Mouse (Mus musculus): ENCODE results near the gene Hspbap1. TPM values are rescaled to one million over a fixed set of nuclear protein-coding genes. Genes with fewer than 3 reads are reported as not detected.
A peak's percentile ranks its signal among the peaks of the same experiment; 100 is the strongest.

Gene Hspbap1
- polyA plus RNA-seq, 1 experiment, result 6.3 TPM

DNA sequence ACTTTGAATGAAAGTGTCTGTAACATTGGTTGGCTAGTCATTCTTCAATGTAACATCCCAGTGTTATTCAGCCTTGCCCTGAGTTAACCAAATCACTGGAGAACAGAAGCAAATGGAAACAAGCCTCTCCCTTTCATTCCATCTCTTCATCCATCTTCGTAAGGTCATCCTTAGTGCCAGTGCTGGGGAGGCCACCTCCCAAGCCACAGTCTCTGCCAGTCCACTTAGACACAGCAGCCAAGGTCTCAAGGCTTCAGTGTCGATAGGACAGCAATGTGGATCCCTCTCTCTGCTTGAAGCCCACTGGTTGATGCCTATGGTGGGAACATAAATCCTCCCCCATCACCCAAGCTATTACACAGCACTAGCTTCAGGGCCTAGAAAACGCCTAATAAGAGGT, 62.8 kb downstream of the Hspbap1 start:
- Histone ChIP-seq H3K27me3 (ENCODE audit: control insufficient read depth, insufficient read depth, low read length) (no peaks in the 10 kb centered on the region), H3K36me3 (ENCODE audit: control insufficient read depth, insufficient read depth, low read length) (peaks cover 24% of the 10 kb centered on the region), H3K4me1 (ENCODE audit: control insufficient read depth, insufficient read depth, insufficient read length) (no peaks in the 10 kb centered on the region), H3K27ac (ENCODE audit: insufficient read depth, low read length) (no peak overlapping the region), H3K4me3 (ENCODE audit: extremely low read depth, insufficient read depth, insufficient read length) (no peak overlapping the region)
- DNase-seq (ENCODE audit: low read depth in 1 of 2, low spot score in 2 of 2), result no peak
- WGBS, result 92% methylated on average over 3 of the region's 3 CpGs
- no peak for TF ChIP-seq POLR2A (IDR thresholded peaks at IDR 0.05; ENCODE audit: low read depth, low read length)
- TF ChIP-seq CTCF (IDR thresholded peaks at IDR 0.05; ENCODE audit: extremely low read depth, insufficient read depth, insufficient read length, insufficient replicate concordance), result no peak

GRCm38 (mm10) chr16:35834653-35835052, 64.5 kb downstream of the Hspbap1 start:
- Histone ChIP-seq H3K4me1 (ENCODE audit: control insufficient read depth, insufficient read depth, insufficient read length) (no peaks in the 10 kb centered on the region), H3K36me3 (ENCODE audit: control insufficient read depth, insufficient read depth, low read length) (peaks cover 32% of the 10 kb centered on the region), H3K27ac (ENCODE audit: insufficient read depth, low read length) (no peak overlapping the region), H3K4me3 (ENCODE audit: extremely low read depth, insufficient read depth, insufficient read length) (no peak overlapping the region), H3K27me3 (ENCODE audit: control insufficient read depth, insufficient read depth, low read length) (no peaks in the 10 kb centered on the region)
- TF ChIP-seq CTCF (IDR thresholded peaks at IDR 0.05; ENCODE audit: extremely low read depth, insufficient read depth, insufficient read length, insufficient replicate concordance) (no peak), POLR2A (IDR thresholded peaks at IDR 0.05; ENCODE audit: low read depth, low read length) (no peak)
- WGBS, result 97% methylated on average over 8 of the region's 8 CpGs
- DNase-seq (ENCODE audit: low read depth in 1 of 2, low spot score in 2 of 2), result no peak

- H3K4me3 ChIP-seq (ENCODE audit: extremely low read depth, insufficient read depth, insufficient read length), result no peak overlapping the region
- DNase-seq (ENCODE audit: low read depth in 1 of 2, low spot score in 2 of 2), result peak in 1 of 2 experiments; percentile 18
- TF ChIP-seq POLR2A (IDR thresholded peaks at IDR 0.05; ENCODE audit: low read depth, low read length) (no peak), CTCF (IDR thresholded peaks at IDR 0.05; ENCODE audit: extremely low read depth, insufficient read depth, insufficient read length, insufficient replicate concordance) (0 out of 2 replicates have a peak, but pooled peaks have one; percentile 7)
- H3K27ac ChIP-seq (ENCODE audit: insufficient read depth, low read length), result no peak overlapping the region
- 60% methylated on average over 1 of the region's 1 CpGs for WGBS
- peaks cover 53% of the 10 kb centered on the region for H3K36me3 ChIP-seq (ENCODE audit: control insufficient read depth, insufficient read depth, low read length)
- H3K27me3 ChIP-seq (ENCODE audit: control insufficient read depth, insufficient read depth, low read length), result no peaks in the 10 kb centered on the region
- no peaks in the 10 kb centered on the region for H3K4me1 ChIP-seq (ENCODE audit: control insufficient read depth, insufficient read depth, insufficient read length)
These were observed 69.5 kb downstream of the Hspbap1 start for GRCm38 (mm10) chr16:35839680-35840079.

- DNase-seq (ENCODE audit: low read depth in 1 of 2, low spot score in 2 of 2), result no peak
- no peak for TF ChIP-seq POLR2A (IDR thresholded peaks at IDR 0.05; ENCODE audit: low read depth, low read length)
- no peak for TF ChIP-seq CTCF (IDR thresholded peaks at IDR 0.05; ENCODE audit: extremely low read depth, insufficient read depth, insufficient read length, insufficient replicate concordance)
These were observed 77.0 kb downstream of the Hspbap1 start for GRCm38 (mm10) chr16:35847138-35847537.

DNA sequence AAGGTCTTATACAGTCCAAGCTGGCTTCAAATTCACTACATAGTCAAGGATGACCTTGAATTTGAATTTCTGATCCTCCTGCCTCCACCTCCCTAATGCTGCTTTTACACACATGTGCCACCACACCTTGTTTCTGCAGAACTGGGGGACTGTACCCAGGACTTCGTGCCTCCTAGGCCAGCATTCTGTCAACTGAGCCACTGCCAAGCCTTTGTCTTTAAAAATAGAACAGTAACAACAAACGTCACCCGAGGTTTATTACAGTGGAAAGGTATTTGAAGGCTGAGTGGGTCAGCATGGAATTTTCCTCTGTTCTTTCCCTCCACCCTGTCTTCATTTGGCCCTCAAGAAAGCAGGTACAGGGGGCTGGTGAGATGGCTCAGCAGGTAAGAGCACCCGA, 85.7 kb downstream of the Hspbap1 start:
- no peak for DNase-seq (ENCODE audit: low read depth in 1 of 2, low spot score in 2 of 2)
- 90% methylated on average over 4 of the region's 4 CpGs for WGBS
- H3K4me1 ChIP-seq (ENCODE audit: control insufficient read depth, insufficient read depth, insufficient read length), result no peaks in the 10 kb centered on the region
- no peaks in the 10 kb centered on the region for H3K27me3 ChIP-seq (ENCODE audit: control insufficient read depth, insufficient read depth, low read length)
- H3K4me3 ChIP-seq (ENCODE audit: extremely low read depth, insufficient read depth, insufficient read length), result no peak overlapping the region
- H3K27ac ChIP-seq (ENCODE audit: insufficient read depth, low read length), result no peak overlapping the region
- no peak for TF ChIP-seq CTCF (IDR thresholded peaks at IDR 0.05; ENCODE audit: extremely low read depth, insufficient read depth, insufficient read length, insufficient replicate concordance)
- no peak for TF ChIP-seq POLR2A (IDR thresholded peaks at IDR 0.05; ENCODE audit: low read depth, low read length)
- peaks cover 40% of the 10 kb centered on the region for H3K36me3 ChIP-seq (ENCODE audit: control insufficient read depth, insufficient read depth, low read length)

More at GRCm38 (mm10) chr16:35847138-35847537, 77.0 kb downstream of the Hspbap1 start:
- H3K4me3 ChIP-seq (ENCODE audit: extremely low read depth, insufficient read depth, insufficient read length), result no peak overlapping the region
- no peak overlapping the region for H3K27ac ChIP-seq (ENCODE audit: insufficient read depth, low read length)
- no peaks in the 10 kb centered on the region for H3K27me3 ChIP-seq (ENCODE audit: control insufficient read depth, insufficient read depth, low read length)
- H3K36me3 ChIP-seq (ENCODE audit: control insufficient read depth, insufficient read depth, low read length), result peaks cover 32% of the 10 kb centered on the region
- H3K4me1 ChIP-seq (ENCODE audit: control insufficient read depth, insufficient read depth, insufficient read length), result no peaks in the 10 kb centered on the region

- peaks cover 43% of the 10 kb centered on the region for H3K36me3 ChIP-seq (ENCODE audit: control insufficient read depth, insufficient read depth, low read length)
- TF ChIP-seq CTCF (IDR thresholded peaks at IDR 0.05; ENCODE audit: extremely low read depth, insufficient read depth, insufficient read length, insufficient replicate concordance), result no peak
- no peak for TF ChIP-seq POLR2A (IDR thresholded peaks at IDR 0.05; ENCODE audit: low read depth, low read length)
- H3K27ac ChIP-seq (ENCODE audit: insufficient read depth, low read length), result no peak overlapping the region
- no peak overlapping the region for H3K4me3 ChIP-seq (ENCODE audit: extremely low read depth, insufficient read depth, insufficient read length)
- no peaks in the 10 kb centered on the region for H3K27me3 ChIP-seq (ENCODE audit: control insufficient read depth, insufficient read depth, low read length)
- no peaks in the 10 kb centered on the region for H3K4me1 ChIP-seq (ENCODE audit: control insufficient read depth, insufficient read depth, insufficient read length)
- DNase-seq (ENCODE audit: low read depth in 1 of 2, low spot score in 2 of 2), result no peak
- 86% methylated on average over 18 of the region's 18 CpGs for WGBS
These were observed 86.6 kb downstream of the Hspbap1 start for GRCm38 (mm10) chr16:35856766-35857165.

GRCm38 (mm10) chr16:35860236-35860635, 90.1 kb downstream of the Hspbap1 start:
- no peak overlapping the region for H3K4me3 ChIP-seq (ENCODE audit: extremely low read depth, insufficient read depth, insufficient read length)
- no peak overlapping the region for H3K27ac ChIP-seq (ENCODE audit: insufficient read depth, low read length)
- no peak for DNase-seq (ENCODE audit: low read depth in 1 of 2, low spot score in 2 of 2)
- 90% methylated on average over 16 of the region's 16 CpGs for WGBS
- TF ChIP-seq POLR2A (IDR thresholded peaks at IDR 0.05; ENCODE audit: low read depth, low read length) (no peak), CTCF (IDR thresholded peaks at IDR 0.05; ENCODE audit: extremely low read depth, insufficient read depth, insufficient read length, insufficient replicate concordance) (no peak)
- H3K36me3 ChIP-seq (ENCODE audit: control insufficient read depth, insufficient read depth, low read length), result peaks cover 58% of the 10 kb centered on the region
- no peaks in the 10 kb centered on the region for H3K27me3 ChIP-seq (ENCODE audit: control insufficient read depth, insufficient read depth, low read length)
- no peaks in the 10 kb centered on the region for H3K4me1 ChIP-seq (ENCODE audit: control insufficient read depth, insufficient read depth, insufficient read length)

Measured in spleen, adult 2 months (tissue).